Mouse (Mus musculus) cortical plate, adult 2 months (tissue): ENCODE data around the gene Pcdh7.

Experiments used
- CTCF ChIP-seq: fragments of 200-500 bp; IDR thresholded peaks from 2 replicates; pipeline ENCODE4 v1.5.1; 2011; ENCODE audit warnings: mild to moderate bottlenecking, control low read depth, low read length; ENCODE audit not compliant: insufficient read depth; ENCODE audit errors: extremely low read depth
- POLR2A ChIP-seq: fragments of 200-500 bp; IDR thresholded peaks from 2 replicates; pipeline ENCODE4 v1.6.1; 2011; ENCODE audit warnings: mild to moderate bottlenecking, low read length, control low read depth; ENCODE audit not compliant: insufficient read depth; ENCODE audit errors: extremely low read depth

DNA sequence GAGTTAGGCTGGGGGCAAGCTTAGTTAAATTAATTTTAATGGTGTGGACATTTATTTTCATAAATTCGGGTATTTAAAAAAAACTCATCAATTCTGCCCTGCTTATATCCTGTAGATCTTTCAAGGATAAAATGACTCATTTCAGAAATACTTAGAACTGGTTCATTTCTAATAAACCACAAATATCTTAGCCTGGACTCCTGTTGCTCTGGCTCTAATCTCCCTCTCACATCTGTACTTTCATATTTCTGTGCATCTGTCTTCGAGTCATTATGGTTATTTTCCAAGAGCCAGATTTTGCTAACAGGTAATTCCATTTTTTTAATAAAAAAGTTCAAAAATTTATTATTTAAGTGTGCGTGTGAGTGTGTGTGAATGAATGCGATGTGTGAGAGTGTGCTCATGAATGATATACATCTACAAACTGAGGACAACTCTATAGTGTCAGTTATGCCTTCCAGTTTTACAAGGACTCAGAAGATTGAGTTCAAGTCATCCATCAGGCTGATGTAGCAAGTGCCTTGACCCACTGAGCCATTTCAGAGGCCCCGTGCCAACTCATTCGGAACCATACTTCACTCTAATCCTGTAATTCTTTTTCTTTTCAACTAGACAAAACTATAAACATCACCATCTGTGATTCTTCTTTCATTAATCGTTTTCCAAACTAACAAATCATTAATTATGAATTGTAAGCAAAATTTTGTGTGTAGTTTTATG, 80.3 kb downstream of the Pcdh7 start:
- no peak for TF ChIP-seq CTCF
- no peak for TF ChIP-seq POLR2A
